Mouse (Mus musculus): ENCODE data around the gene Tmem248.
A peak's percentile ranks its signal among the peaks of the same experiment; 100 is the strongest.
"Not testable (repeated sequence)": the region's sequence is repeated elsewhere in the genome, so short reads cannot be mapped to it uniquely, and the experiment has no call there.

Gene Tmem248

DNA sequence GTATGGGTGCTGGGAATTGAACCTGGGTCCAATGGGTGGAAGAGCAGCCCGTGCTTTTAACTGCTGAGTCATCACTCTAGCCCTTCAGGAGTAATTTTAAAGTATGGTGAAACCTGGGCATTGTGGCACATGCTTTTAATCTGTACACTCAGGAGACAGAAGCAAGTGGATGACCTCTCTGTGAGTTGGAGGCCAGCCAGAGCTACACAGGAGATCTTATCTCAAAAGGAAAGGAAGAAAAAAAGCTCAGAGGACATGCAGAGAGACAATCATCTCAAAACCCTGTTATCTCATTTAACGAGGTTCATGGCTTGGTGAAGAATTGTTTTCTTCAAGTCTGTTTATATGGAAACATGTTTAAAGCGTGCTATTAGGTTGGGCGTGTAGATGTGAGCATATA, 12.9 kb upstream of the Tmem248 start:
- no peak for DNase-seq (ENCODE audit: low spot score)

DNA sequence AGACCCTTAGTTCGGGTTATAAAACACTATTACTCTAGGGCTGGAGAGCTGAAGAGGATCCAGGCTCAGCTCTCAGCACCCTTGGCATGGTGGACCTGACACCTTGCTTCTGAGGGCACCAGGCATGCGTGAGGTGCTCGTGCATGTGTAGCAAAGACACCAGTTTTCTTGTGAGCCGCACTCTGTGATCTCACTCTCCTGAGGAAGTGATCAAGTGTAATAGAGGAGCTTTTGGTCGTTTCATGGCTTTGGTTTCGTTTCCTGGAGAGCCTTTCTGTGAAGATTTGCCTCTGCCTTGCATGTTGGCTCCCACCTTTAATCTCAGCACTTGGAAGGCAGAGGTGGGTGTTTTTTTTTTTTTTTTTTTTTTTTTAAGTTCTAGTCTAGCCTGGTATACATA, 12.3 kb upstream of the Tmem248 start:
- no peak for DNase-seq (ENCODE audit: low spot score)

DNA sequence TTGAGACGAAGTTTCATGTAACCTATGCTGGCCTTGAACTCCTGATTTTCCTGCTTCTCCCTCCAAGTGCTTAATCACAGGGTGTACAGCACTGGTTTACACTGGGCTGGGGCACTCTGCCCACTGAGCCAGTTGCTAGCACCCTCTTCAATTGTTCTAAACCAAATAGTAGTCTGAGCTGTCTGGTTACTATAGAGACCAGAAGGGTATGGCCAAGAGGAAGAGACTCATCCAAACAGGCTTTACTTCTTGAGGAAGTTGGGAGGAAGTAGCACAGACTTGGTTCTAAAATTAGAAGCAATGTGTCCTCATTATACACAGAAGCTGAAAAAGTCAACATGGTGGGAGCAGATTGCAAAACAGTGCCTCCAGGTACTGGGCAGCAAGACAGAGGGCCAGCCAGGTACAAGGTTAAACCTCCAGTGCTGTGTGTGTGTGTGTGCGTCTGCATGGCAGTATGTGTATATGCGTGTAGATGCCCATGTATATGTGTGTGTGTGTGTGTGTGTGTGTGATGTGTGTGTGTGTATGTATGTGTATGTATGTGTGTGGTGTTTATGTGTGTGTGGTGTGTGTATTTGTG, 11.3 kb upstream of the Tmem248 start:
- no peak for DNase-seq (ENCODE audit: low spot score)

DNA sequence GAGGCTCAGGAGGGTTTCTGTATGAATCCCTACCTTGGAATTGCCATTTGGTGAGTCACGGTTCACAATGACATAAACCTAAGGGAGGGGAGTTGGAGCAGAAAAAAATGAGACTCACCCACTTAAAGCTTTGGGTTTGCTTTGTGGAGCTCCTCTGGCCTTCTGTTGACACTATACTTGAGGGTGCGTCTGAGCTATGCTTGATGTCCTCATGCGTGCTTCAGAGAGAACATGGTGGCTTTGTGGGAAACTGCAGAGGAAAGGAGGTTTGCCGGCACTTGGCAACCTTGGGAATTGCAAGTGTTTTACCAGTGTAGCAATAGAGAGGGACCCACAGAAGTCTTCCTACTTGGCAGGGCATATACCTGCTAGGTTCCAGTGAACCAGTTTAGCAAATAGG, 9.6 kb upstream of the Tmem248 start:
- DNase-seq (ENCODE audit: low spot score), result no peak

DNA sequence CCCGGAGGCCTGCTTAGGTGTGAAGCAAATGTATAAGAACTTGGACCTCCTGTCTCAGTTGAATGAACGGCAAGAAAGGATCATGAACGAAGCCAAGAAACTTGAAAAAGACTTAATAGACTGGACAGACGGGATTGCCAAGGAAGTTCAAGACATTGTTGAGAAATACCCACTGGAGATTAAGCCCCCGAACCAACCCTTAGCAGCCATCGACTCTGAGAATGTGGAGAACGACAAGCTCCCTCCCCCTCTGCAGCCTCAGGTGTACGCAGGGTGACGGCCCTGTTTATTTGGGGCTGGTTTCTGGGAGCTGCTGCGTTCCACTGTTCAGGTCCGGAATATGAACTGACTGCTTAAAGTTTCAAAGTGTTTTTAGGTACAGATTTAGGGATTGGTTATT, 3.9 kb upstream of the Tmem248 start:
- no peak for DNase-seq (ENCODE audit: low spot score)

DNA sequence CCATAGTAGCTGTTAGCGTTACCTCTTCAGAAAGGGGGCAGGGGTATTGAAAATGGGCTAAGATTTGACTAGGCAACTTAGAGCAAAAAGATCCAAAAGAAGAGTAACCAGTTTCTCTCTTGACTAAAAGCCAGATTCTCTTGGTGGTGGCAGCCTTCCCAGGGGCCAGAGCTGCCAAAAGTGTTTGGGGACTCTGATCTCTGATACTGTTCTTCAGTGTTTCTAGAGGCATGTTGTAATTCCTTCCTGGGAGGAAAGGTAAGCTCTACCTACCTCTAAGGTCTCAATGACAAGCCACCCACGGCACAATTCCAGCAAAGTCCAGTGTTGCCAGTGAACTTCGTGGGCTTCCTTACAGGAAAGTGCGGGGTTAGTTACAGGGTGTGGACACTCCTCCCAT, 525 bp downstream of the Tmem248 start:
- DNase-seq (ENCODE audit: low spot score), result no peak

DNA sequence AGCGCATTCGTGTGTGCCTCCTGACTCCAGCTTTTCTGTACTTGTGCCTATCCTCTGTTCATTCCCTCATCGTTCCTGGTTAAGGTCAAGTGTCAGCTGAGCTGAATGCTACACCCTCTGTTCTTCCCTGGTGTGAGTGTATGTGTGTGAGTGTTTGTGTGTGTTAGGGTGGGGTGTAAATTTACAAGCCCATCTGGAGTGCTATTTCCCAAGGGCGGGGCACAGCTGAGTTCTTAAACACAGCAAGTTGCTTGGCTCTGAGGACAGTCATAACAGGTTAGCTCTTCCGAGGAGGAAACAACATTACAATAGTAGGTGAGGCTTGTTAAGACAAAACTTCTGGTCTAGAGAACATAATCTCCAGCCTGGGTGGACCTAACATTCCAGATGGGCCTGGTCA, 1.5 kb downstream of the Tmem248 start:
- DNase-seq (ENCODE audit: low spot score), result no peak

DNA sequence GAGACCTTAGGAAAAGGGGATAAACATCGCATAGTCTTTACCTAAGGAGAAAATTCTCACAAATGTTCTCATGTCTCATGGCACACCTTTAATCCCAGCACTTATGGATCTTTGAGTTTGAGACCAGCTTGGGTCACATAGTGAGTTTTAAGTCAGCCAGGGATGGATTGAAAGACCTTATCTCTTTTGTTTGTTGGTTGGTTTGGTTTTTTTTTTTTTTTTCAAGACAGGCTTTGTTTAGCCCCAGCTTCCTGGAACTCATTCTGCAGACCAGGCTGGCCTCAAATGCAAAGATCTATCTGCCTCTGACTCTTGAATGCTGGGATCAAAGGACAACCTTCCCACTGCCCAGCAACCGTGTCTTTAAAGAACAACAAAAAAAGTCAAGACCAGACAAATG, 4.4 kb downstream of the Tmem248 start:
- no peak for DNase-seq (ENCODE audit: low spot score)

DNA sequence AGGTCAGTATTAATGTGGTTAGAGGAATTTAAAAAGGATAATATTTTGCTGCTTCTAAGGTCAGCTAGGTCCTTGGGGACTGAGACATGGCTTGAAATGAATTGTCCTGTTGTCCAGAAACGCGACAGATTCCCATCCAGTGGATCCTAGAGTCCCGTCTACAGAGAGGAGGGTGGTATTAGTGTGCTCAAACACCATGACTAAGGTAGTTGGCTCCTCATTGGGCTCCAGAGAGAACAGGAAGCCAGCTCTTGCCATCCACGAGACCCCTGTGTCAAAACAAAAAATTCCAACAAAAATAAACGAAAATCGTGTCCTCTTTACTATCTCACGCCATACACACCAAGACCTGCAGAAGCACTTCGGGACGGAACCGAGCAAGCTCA, 4.9 kb downstream of the Tmem248 start:
- DNase-seq (ENCODE audit: low spot score), result no peak

DNA sequence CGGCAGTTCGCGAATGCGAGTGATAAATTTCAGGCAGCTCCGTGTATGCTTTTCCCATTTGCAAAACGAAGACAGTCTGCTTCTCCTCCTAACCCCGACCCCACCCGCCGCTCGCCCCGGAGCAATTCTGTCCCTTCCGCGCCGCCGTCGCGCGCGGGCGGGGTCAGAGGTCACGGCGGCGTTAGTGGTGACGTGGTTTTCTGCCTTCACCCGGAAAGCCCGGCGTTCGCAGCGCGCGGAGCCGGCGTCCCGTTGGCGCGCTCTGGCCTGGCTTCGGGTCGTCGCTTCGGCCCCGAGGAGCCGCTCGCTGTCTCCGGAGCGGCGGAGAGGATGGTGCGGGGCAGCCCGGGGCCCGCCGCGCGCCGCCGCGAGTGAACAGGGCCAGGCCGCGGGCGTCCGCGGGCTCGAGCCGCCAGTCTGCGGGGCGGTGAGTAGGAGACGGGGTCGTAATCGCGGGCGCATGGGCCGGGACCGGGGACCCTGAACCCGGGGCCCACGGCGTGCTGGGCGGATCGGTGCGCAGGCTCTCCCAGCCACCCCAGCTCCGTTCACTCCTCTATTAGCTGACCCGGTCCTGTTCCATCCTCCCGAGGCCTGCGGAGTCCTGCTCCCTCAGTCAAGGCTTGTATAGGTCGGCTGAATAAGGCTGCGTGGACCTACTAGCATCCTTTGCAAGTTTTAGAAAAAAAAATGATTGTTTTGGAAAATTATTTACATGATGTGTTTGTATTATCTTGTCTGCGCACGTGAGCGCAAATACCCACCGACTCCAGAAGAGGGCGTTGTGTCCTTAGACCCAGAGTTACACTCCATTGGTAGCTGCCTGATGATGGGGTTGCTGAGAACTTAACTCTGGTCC, 5.5 kb downstream of the Tmem248 start:
- DNase-seq (ENCODE audit: low spot score), result peak; percentile 98

DNA sequence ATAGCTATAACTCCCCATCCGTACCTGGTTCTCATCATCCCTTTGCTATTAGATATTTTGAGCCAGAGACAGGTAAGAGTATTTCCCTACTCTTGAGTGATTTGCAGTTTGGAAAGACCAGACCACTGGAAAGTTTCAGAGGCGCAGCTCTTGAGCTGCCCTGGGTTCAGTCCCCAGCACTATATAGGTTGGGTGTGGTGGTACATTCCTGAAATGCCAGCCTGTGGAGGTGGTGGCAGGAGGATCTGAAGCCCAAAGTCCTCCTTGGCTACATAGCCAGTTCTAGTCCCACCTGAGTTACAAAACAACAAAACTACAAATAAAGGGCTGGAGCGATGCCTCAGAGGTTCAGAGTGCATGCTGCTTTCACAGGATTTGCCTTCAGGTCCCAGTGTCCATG, 9.9 kb downstream of the Tmem248 start:
- no peak for DNase-seq (ENCODE audit: low spot score)

DNA sequence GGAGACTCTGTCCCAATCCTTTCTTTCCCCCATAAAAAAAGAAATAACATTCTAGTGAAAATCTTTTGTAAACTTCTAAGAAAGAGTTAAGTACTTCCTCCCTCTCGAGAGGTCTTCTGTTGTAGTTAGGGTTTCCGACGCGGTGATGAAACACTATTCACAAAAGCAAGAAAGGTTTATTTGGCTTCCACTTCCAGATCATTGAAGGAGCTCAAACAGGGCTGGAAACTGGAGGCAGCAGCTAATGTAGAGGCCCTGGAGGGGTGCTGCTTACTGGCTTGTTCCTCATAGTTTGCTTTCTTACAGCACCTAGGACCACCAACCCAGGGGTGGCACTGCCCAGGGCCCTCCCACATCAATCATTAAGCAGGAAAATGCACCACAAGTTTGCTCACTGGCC, 11.2 kb downstream of the Tmem248 start:
- no peak for DNase-seq (ENCODE audit: low spot score)

DNA sequence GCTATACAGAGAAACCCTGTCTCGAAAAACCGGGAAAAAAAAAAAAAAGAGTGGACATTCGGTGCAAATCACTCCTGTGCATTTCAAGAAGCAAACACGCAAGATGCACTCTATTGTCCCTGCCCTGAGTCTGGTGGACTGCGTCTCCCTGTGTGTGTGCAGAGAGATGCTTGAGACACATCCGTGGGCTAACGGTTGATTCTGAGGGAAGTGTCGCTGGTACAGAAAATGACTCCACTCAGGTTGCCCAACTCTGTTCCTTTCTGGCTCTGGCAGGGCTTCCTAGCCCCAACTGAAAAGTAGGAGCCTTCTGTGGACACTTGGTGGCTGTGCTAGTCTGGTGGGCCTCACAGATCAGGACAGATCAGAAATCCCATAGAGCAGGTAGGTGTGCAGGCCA, 19.4 kb downstream of the Tmem248 start:
- DNase-seq (ENCODE audit: low spot score), result no peak

DNA sequence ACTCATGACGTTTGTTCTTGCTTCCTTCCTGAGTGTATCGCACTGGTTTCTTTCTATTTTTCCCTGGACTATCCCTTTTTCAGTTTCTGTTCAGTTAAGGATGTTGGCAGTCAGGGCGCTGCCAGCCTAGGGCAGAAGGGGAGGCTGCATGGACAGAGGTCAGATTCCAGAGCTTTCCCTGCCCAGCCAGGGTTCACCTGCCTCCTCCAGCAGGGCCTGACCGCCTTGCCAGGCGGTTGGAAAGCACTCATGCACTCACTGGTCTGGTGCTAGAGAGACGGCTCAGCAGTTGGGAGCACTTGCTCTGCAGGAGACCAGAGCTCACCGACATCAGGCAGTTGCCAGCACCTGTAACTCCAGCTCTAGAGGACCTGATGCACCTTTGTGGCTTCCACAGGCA, 22.4 kb downstream of the Tmem248 start:
- no peak for DNase-seq (ENCODE audit: low spot score)

DNA sequence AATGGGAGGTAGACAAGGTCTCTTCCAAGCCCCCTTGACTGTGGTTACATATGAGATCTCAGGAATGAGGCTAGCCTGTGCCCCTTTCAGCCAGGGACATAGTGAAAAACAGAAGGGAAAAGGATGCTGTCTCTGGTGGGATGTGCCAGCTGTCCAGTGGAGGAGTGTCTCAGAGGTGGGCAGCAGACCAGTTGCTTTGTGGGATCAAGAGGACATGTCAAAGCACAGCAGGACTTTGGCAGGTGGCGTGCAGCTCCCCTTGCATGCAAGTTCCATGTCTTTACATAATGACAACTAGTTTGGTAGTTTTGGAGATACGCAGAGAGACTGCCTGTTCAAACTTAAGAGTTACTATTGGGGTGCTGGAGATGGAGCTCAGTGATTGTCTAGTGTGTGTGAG, 23.0 kb downstream of the Tmem248 start:
- DNase-seq (ENCODE audit: low spot score), result no peak

DNA sequence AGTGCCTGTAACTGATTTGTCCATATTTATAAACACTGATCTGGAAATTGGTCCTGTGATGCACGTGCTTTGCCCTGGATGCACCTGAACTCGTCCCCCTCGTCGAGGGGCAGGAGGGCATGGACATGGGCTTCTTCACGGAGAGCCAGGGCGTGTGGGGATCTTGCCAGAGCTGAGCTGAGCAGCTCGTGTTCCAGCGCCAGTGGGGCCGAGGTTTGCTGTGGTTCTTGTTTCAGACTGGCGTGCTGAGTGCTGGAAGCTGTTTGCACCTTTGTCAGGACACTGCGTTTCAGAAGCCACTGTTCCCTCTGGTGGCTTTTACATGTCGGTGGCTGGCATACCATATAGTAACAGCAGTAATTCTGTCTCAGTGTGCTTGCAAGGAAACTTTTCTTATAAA, 24.5 kb downstream of the Tmem248 start:
- no peak for DNase-seq (ENCODE audit: low spot score)

DNA sequence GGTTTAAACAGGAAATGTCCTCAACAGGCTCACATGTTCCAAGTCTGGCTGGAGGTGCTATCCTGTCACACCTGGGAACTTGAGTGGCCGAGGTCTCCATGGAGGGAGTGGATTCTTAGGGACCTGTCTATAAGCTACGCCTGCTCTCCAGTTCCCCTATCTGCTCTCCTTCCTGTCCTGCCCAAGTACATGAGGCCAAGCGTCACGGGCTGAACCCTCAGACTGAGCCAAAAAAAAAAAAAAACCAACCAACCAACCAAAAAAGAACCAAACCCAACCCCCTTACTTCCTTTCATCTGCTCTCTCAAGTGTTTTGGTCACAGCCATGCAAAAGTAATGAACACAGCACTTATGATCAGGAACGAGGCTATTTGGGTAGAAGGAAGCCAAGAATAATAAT, 30.9 kb downstream of the Tmem248 start:
- no peak for DNase-seq (ENCODE audit: low spot score)

DNA sequence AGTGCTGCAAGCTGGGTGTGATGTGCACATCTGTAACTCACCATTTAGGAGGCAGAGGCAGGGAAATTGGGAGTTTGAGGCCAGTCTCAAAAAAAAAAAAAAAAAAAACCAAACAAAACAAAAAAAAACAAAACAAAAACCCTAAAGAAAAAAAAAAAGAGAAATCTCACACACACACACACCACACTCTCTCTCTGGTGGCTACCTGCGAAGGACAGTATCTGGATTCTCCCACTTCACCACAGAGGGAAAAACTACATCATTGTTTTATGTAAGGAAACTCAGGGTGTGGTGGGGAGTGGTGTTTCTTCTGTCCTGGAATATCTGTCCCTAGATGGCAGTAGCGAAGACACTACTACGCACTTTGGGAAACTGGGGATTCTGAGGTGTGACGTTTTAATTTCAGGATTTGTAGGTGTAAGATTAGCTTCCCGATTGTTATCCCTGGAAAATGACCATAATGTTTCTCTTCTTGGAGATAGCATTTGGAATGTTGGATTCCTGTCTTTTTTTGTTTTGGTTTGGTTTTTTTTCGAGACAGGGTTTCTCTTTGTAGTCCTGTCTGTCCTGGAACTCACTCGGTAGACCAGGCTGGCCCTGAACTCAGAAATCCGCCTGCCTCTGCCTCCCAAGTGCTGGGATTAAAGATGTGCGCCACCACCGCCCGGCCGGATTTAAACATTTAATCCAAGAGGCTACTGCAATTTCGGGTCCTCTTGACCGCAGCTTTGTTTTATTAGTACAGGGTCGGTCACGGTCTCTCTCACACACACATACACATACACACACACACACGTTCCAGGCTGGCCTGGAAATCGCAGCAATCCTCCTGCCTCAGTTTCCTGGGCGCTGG, 37.5 kb downstream of the Tmem248 start:
- DNase-seq (ENCODE audit: low spot score), result peak; percentile 20

DNA sequence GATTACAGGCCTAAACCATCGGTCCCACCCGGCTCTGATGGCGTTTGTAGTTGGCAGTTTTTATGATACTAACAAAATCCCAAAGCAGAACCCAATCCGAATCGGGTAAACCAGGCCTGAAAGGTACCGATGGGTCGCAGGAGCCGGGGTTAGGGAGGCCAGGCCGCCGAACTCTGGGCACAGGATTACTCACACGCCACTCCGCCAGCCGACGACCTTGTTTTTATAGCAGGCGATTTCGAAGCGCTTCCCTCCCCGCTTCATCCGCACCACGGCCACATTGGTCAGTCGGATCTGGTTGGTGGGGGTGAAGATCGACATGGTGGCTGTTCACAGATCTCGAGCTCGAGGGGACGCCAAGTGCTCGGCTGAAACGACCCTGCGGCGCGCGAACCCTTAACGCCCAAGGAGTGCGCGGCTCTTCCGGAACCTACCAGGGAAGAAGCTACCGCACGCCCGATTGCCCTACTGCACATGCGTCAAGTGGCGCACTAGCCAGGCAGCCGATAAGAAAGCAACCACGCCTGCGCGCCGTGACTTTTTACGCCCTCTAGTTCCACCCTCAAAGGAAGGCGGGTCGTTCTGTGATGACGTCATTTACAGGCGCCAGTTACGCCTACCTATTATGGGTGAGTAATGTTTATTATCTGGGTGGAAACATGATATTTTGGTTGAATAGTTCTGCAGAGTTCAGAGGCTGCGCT, 38.3 kb downstream of the Tmem248 start, which contains the start of the genes Sbds and Tyw1:
Gene Sbds (minus strand): TSS at position 514 of the 704 bp plus-strand sequence.
Gene Tyw1 (plus strand): TSS at position 603 of the 704 bp plus-strand sequence.
- DNase-seq (ENCODE audit: low spot score), result peak; percentile 94

DNA sequence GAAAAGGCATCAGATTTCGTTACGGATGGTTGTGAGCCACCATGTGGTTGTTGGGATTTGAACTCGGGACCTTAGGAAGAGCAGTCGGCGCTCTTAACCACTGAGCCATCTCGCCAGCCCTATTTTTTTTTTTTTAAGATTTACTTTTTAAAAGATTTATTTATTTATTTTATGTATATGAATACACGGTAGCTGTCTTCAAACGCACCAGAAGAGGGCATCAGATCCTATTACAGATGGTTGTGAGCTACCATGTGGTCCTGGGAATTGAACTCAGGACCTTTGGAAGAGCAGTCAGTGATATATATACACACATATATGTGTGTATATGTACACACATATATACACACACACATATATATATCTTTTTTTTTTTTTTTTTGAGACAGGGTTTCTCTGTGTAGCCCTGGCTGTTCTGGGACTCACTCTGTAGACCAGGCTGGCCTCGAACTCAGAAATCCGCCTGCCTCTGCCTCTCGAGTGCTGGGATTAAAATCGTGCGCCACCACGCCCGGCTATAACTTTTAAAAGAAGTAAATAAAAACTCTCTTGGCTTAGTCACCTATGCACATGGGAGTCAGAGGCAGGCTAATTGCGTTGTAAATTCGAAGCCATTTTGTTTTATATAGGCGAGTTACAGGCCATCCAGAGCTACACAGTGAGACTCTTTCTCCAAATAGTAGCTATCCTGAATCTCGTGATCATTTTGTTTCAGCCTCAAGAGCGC, 39.1 kb downstream of the Tmem248 start:
- DNase-seq (ENCODE audit: low spot score), result not testable (repeated sequence)

DNA sequence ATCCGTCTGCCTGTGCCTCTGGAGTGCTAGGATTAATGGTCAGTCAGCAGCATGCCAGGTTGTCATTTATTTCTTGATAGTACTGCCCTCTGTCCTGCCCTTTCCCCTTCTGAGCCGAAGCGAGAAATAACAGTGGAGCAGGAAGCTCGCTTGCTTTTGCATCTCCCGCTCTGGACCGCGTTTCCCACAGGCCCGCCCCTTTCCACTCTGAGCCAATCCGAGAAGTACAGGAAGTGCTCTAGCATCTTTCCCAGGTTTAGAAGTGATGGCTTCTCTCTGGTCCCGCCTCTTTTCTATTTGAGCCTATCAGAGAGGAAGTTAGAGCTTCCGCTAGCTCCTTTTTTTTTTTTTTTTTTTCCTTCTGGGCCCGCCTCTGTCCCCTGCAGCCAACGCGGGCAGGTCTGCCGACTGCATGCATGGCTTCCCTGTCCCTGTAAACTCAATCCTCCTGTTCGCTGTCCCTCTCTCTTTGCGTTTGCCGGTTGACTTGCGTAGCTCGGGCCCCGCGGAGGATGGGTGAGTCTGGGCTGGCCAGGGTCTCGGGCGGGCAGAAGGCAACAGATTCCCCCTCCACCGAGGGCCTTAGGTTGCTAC, 39.9 kb downstream of the Tmem248 start:
- DNase-seq (ENCODE audit: low spot score), result peak; percentile 83
